Mouse (Mus musculus) adrenal gland, postnatal 36 days (tissue): ENCODE measurements at regions not wholly inside any gene's neighbourhood (a gene's known extent, or its start where the extent isn't known, plus 50 kb on each side); places are given as distances from the start of the nearest gene placed in this dataset.

Experiments
- DNase-seq, 2 experiments: peaks; one replicate each; pipeline ENCODE4 v3.0.0; 2021; ENCODE audit warnings: mixed read lengths in 1 of 2

- DNase-seq = no peak
Observed at GRCm38 (mm10) chr14:62177509-62177908, 114.9 kb upstream of the Rnaseh2b start.

GRCm38 (mm10) chr14:62187360-62187759 is 105.0 kb upstream of the Rnaseh2b start:
- DNase-seq = no peak

GRCm38 (mm10) chr14:62188147-62188885 is 104.1 kb upstream of the Rnaseh2b start:
- no peak for DNase-seq

- DNase-seq = no peak
Observed at GRCm38 (mm10) chr14:62191624-62192023, 100.8 kb upstream of the Rnaseh2b start.

GRCm38 (mm10) chr14:62192814-62193213 is 99.6 kb upstream of the Rnaseh2b start:
- no peak for DNase-seq

GRCm38 (mm10) chr14:62193371-62193770 is 99.0 kb upstream of the Rnaseh2b start:
- DNase-seq = no peak

GRCm38 (mm10) chr14:62196776-62197175 is 95.6 kb upstream of the Rnaseh2b start:
- DNase-seq = no peak

GRCm38 (mm10) chr14:62198476-62199190 is 93.8 kb upstream of the Rnaseh2b start:
- no peak for DNase-seq

GRCm38 (mm10) chr14:62215071-62215470 is 77.3 kb upstream of the Rnaseh2b start:
- DNase-seq = no peak

GRCm38 (mm10) chr14:62216995-62217394 is 75.4 kb upstream of the Rnaseh2b start:
- no peak for DNase-seq

GRCm38 (mm10) chr14:62217971-62218370 is 74.4 kb upstream of the Rnaseh2b start:
- no peak for DNase-seq

- DNase-seq = no peak
Observed at GRCm38 (mm10) chr14:62218716-62219115, 73.7 kb upstream of the Rnaseh2b start.

GRCm38 (mm10) chr14:62220770-62221169 is 71.6 kb upstream of the Rnaseh2b start:
- DNase-seq = no peak
